Mouse (Mus musculus) gastrocnemius, postnatal 10 days (tissue): ENCODE measurements at regions not wholly inside any gene's neighbourhood (a gene's known extent, or its start where the extent isn't known, plus 50 kb on each side); places are given as distances from the start of the nearest gene placed in this dataset.
"Not testable (repeated sequence)": the region's sequence is repeated elsewhere in the genome, so short reads cannot be mapped to it uniquely, and the experiment has no call there.

ENCODE experiments used
- DNase-seq: peaks from one replicate; pipeline ENCODE4 v3.0.0; 2021; ENCODE audit warnings: mixed read lengths

GRCm38 (mm10) chr9:43520931-43521330 is 210.3 kb downstream of the Trim29 start:
- no peak for DNase-seq

GRCm38 (mm10) chr9:43524947-43525565 is 214.4 kb downstream of the Trim29 start:
- no peak for DNase-seq

- no peak for DNase-seq
Measured at GRCm38 (mm10) chr9:43532187-43532586, 211.6 kb upstream of the Nectin1 start.

- no peak for DNase-seq
Measured at GRCm38 (mm10) chr9:43535967-43536366, 207.8 kb upstream of the Nectin1 start.

- DNase-seq: no peak
Measured at GRCm38 (mm10) chr9:43537121-43537520, 206.7 kb upstream of the Nectin1 start.

GRCm38 (mm10) chr9:43540131-43540530 is 203.7 kb upstream of the Nectin1 start:
- DNase-seq: no peak

GRCm38 (mm10) chr9:43541234-43541633 is 202.6 kb upstream of the Nectin1 start:
- no peak for DNase-seq

GRCm38 (mm10) chr9:43542077-43542654 is 201.6 kb upstream of the Nectin1 start:
- no peak for DNase-seq

- DNase-seq: no peak
Measured at GRCm38 (mm10) chr9:43545081-43545565, 198.7 kb upstream of the Nectin1 start.

- no peak for DNase-seq
Measured at GRCm38 (mm10) chr9:43548883-43549282, 194.9 kb upstream of the Nectin1 start.

GRCm38 (mm10) chr9:43549293-43549692 is 194.5 kb upstream of the Nectin1 start:
- DNase-seq: no peak

GRCm38 (mm10) chr9:43552758-43553157 is 191.0 kb upstream of the Nectin1 start:
- not testable (repeated sequence) for DNase-seq

GRCm38 (mm10) chr9:43562016-43562415 is 181.8 kb upstream of the Nectin1 start:
- no peak for DNase-seq

- DNase-seq: no peak
Measured at GRCm38 (mm10) chr9:43564239-43564906, 179.4 kb upstream of the Nectin1 start.

GRCm38 (mm10) chr9:43568851-43569250 is 174.9 kb upstream of the Nectin1 start:
- DNase-seq: no peak

GRCm38 (mm10) chr9:43571086-43571485 is 172.7 kb upstream of the Nectin1 start:
- DNase-seq: no peak

GRCm38 (mm10) chr9:43575659-43576058 is 168.1 kb upstream of the Nectin1 start:
- no peak for DNase-seq

- no peak for DNase-seq
Measured at GRCm38 (mm10) chr9:43580653-43581052, 163.1 kb upstream of the Nectin1 start.

GRCm38 (mm10) chr9:43585616-43586015 is 158.2 kb upstream of the Nectin1 start:
- DNase-seq: peak; percentile 20

GRCm38 (mm10) chr9:43593236-43593635 is 150.5 kb upstream of the Nectin1 start:
- DNase-seq: no peak

GRCm38 (mm10) chr9:43594814-43595213 is 149.0 kb upstream of the Nectin1 start:
- no peak for DNase-seq

- DNase-seq: no peak
Measured at GRCm38 (mm10) chr9:43595461-43595860, 148.3 kb upstream of the Nectin1 start.

- DNase-seq: no peak
Measured at GRCm38 (mm10) chr9:43600396-43600795, 143.4 kb upstream of the Nectin1 start.

- DNase-seq: no peak
Measured at GRCm38 (mm10) chr9:43617632-43618031, 126.2 kb upstream of the Nectin1 start.
